Mouse (Mus musculus): ENCODE results near the gene Sephs2. TPM values are rescaled to one million over a fixed set of nuclear protein-coding genes. Genes with fewer than 3 reads are reported as not detected.
"Not testable (repeated sequence)": the region's sequence is repeated elsewhere in the genome, so short reads cannot be mapped to it uniquely, and the experiment has no call there.

Gene Sephs2
- polyA plus RNA-seq, 1 experiment: 12.9 TPM

GRCm38 (mm10) chr7:127253341-127253740, 20.5 kb downstream of the Sephs2 start:
- Histone ChIP-seq H3K27ac (ENCODE audit: insufficient read depth, low read length) (peak overlapping the region; percentile 82), H3K4me3 (ENCODE audit: extremely low read depth, insufficient read depth, insufficient read length) (peak overlapping the region; percentile 86; the same call in 1 of the 2 replicates), H3K4me1 (ENCODE audit: control insufficient read depth, insufficient read depth, insufficient read length) (peaks cover 5% of the 10 kb centered on the region), H3K27me3 (ENCODE audit: control insufficient read depth, insufficient read depth, low read length) (no peaks in the 10 kb centered on the region), H3K36me3 (ENCODE audit: control insufficient read depth, insufficient read depth, low read length) (no peaks in the 10 kb centered on the region)
- no peak for DNase-seq (ENCODE audit: low read depth in 1 of 2, low spot score in 2 of 2)
- TF ChIP-seq CTCF (IDR thresholded peaks at IDR 0.05; ENCODE audit: extremely low read depth, insufficient read depth, insufficient read length, insufficient replicate concordance) (no peak), POLR2A (IDR thresholded peaks at IDR 0.05; ENCODE audit: low read depth, low read length) (no peak)
- 78% methylated on average over 6 of the region's 6 CpGs for WGBS

DNA sequence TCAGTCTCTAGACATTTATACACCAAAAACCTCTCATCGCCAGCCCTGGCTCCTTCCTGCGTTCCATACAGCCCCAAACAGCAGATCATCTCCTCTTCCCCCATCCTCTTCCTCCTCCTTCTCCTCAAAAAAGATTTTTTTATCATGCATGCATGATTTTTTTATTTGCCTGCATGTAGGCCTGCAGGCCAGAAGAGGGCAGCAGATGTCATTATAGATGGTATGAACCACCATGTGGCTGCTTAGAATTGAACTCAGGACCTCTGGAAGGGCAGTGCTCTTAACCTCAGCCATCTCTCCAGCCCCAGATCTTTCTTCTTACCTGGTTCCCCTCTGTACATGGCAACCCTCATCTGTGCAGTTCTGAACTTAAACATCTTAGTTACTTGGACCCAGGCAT, 21.4 kb downstream of the Sephs2 start:
- peak in 1 of 2 experiments; percentile 31 for DNase-seq (ENCODE audit: low read depth in 1 of 2, low spot score in 2 of 2)
- H3K27ac ChIP-seq (ENCODE audit: insufficient read depth, low read length): no peak overlapping the region

GRCm38 (mm10) chr7:127250511-127250910, 23.3 kb downstream of the Sephs2 start:
- not testable (repeated sequence) for H3K4me3 ChIP-seq (ENCODE audit: extremely low read depth, insufficient read depth, insufficient read length); H3K27ac ChIP-seq (ENCODE audit: insufficient read depth, low read length); DNase-seq (ENCODE audit: low read depth in 1 of 2, low spot score in 2 of 2); H3K27me3 ChIP-seq (ENCODE audit: control insufficient read depth, insufficient read depth, low read length); H3K4me1 ChIP-seq (ENCODE audit: control insufficient read depth, insufficient read depth, insufficient read length); H3K36me3 ChIP-seq (ENCODE audit: control insufficient read depth, insufficient read depth, low read length)
- 87% methylated on average over 8 of the region's 8 CpGs for WGBS

More for the DNA sequence above, 21.4 kb downstream of the Sephs2 start:
- peaks cover 5% of the 10 kb centered on the region for H3K4me1 ChIP-seq (ENCODE audit: control insufficient read depth, insufficient read depth, insufficient read length)
- 54% methylated on average over 2 of the region's 2 CpGs for WGBS
- no peak overlapping the region for H3K4me3 ChIP-seq (ENCODE audit: extremely low read depth, insufficient read depth, insufficient read length)
- H3K36me3 ChIP-seq (ENCODE audit: control insufficient read depth, insufficient read depth, low read length): no peaks in the 10 kb centered on the region
- no peaks in the 10 kb centered on the region for H3K27me3 ChIP-seq (ENCODE audit: control insufficient read depth, insufficient read depth, low read length)
- TF ChIP-seq CTCF (IDR thresholded peaks at IDR 0.05; ENCODE audit: extremely low read depth, insufficient read depth, insufficient read length, insufficient replicate concordance) (peak; percentile 25; the same call in 1 of the 2 replicates), POLR2A (IDR thresholded peaks at IDR 0.05; ENCODE audit: low read depth, low read length) (no peak)

DNA sequence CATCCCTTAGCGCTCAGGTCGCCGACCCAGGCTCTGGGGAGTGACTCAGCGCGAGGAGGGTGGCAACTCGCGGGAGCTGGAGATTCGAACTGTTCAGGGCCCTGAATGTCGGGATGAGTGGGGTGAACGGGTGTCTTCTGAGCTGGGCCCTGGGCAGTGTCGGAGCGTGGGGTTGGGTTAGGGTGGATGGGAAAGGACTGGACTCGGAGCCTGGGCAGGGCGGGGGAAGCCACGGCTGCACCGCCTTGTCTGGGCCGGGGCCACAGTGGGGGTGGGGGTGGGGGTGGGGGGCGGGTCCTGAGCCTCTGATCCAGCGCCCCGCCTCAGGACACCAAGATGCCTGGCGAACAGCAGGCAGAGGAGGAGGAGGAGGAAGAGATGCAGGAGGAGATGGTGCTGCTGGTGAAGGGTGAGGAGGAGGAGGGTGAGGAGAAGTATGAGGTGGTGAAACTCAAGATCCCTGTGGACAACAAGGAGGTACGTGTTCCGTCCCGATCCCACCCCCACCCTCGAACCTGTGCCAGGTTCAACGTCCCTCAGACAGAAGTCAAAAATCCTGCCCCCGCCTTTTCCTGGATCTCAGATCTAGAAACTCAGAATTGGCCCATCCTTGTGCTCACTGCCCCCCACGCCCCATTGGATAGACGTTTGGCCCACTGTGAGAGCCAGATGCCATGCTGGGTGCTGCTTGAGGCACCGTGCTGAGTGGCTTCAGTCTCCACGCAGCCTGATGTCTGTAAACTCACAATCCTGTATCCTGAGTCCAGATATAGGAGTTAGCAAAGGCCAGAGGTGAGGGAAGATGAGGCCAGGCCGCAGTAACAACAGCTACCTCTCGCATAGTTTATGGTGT, 29.0 kb downstream of the Sephs2 start:
- 15% methylated on average over 30 of the region's 33 CpGs for WGBS
- H3K4me3 ChIP-seq (ENCODE audit: extremely low read depth, insufficient read depth, insufficient read length): peak overlapping the region; percentile 94
- peaks cover 9% of the 10 kb centered on the region; the same call in 1 of the 2 replicates for H3K4me1 ChIP-seq (ENCODE audit: control insufficient read depth, insufficient read depth, insufficient read length)
- no peak for DNase-seq (ENCODE audit: low read depth in 1 of 2, low spot score in 2 of 2)
- H3K27ac ChIP-seq (ENCODE audit: insufficient read depth, low read length): peak overlapping the region; percentile 78
- no peak for TF ChIP-seq POLR2A (IDR thresholded peaks at IDR 0.05; ENCODE audit: low read depth, low read length)
- TF ChIP-seq CTCF (IDR thresholded peaks at IDR 0.05; ENCODE audit: extremely low read depth, insufficient read depth, insufficient read length, insufficient replicate concordance): no peak
- no peaks in the 10 kb centered on the region for H3K36me3 ChIP-seq (ENCODE audit: control insufficient read depth, insufficient read depth, low read length)
- no peaks in the 10 kb centered on the region for H3K27me3 ChIP-seq (ENCODE audit: control insufficient read depth, insufficient read depth, low read length)

DNA sequence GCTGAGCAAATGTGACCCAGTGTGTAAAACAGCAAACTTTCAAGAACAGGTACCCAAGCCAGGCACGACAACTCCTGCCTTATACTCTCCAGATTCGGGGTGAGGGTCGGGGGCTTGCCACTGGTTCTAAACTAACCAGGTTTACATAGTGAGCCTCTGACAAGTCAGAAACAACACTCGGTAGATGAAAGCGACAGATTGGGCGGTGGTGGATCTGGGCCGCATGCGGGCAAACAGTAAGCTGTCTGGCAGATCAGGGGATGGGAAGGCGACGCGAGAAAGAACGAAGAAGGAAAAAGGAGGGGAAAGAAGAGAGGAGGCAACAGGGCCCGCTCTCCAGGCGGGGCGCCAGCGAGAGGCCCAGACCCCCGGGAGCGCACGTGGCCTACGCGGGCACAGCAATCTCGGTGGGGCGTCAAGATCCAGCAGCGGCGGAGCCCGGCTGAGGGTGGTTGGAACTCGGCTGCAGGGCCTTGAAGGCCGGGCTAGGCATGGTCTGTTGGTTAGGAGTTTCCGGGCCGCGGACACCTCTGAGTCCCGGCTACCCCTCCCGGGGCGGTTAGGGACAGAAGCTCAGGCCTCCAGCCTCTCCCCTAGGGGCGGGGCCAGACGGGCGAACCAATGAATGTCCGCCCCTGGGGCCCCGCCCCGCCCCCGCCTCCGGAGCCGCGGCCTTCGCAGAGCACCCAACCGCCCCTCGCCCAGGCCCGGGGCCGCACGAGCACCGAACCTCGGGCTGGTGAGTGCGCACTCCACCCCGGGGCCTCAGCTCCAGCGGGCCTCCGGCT, 29.8 kb downstream of the Sephs2 start, which contains the start of gene Zfp771:
Gene Zfp771, plus strand, starts transcription at position 405 of the 788 bp plus-strand sequence.
- H3K27me3 ChIP-seq (ENCODE audit: control insufficient read depth, insufficient read depth, low read length): no peaks in the 10 kb centered on the region
- WGBS: 1% methylated on average over 56 of the region's 56 CpGs
- H3K4me1 ChIP-seq (ENCODE audit: control insufficient read depth, insufficient read depth, insufficient read length): peaks cover 9% of the 10 kb centered on the region; the same call in 1 of the 2 replicates
- no peaks in the 10 kb centered on the region for H3K36me3 ChIP-seq (ENCODE audit: control insufficient read depth, insufficient read depth, low read length)
- H3K27ac ChIP-seq (ENCODE audit: insufficient read depth, low read length): peak within 1 kb of the TSS; percentile 86
- TF ChIP-seq POLR2A (IDR thresholded peaks at IDR 0.05; ENCODE audit: low read depth, low read length) (peak; percentile 39), CTCF (IDR thresholded peaks at IDR 0.05; ENCODE audit: extremely low read depth, insufficient read depth, insufficient read length, insufficient replicate concordance) (no peak)
- peak; percentile 76 to 95 for DNase-seq (ENCODE audit: low read depth in 1 of 2, low spot score in 2 of 2)
- peak within 1 kb of the TSS; percentile 94 for H3K4me3 ChIP-seq (ENCODE audit: extremely low read depth, insufficient read depth, insufficient read length)

DNA sequence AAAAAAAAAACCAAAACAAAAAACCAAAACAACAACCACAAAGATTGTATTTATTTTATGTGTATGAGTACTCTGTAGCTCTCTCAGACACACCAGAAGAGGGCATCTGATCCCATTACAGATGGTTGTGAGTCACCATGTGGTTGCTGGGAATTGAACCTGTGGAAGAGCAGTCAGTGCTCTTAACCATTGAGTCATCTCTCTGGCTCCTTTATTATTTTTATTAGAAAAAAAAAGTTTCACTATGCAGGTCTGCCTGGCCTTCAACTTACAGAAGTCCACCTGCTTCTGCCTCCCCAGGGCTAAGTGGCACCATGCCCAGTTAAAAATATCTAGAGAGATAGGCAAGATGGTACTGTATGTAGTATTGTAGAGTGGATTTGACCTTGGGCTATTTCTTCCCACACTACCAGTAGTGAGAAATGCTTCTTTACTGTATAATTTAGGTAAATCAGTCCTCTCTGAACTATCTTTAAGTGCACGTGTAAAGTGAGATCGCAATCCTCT, 30.4 kb downstream of the Sephs2 start:
- Histone ChIP-seq H3K4me1 (ENCODE audit: control insufficient read depth, insufficient read depth, insufficient read length) (peaks cover 9% of the 10 kb centered on the region; the same call in 1 of the 2 replicates), H3K4me3 (ENCODE audit: extremely low read depth, insufficient read depth, insufficient read length) (no peak overlapping the region), H3K27ac (ENCODE audit: insufficient read depth, low read length) (peak overlapping the region; percentile 86; the same call in 1 of the 2 replicates), H3K27me3 (ENCODE audit: control insufficient read depth, insufficient read depth, low read length) (no peaks in the 10 kb centered on the region), H3K36me3 (ENCODE audit: control insufficient read depth, insufficient read depth, low read length) (no peaks in the 10 kb centered on the region)
- TF ChIP-seq POLR2A (IDR thresholded peaks at IDR 0.05; ENCODE audit: low read depth, low read length) (no peak), CTCF (IDR thresholded peaks at IDR 0.05; ENCODE audit: extremely low read depth, insufficient read depth, insufficient read length, insufficient replicate concordance) (no peak)
- whole genome bisulfite sequencing: 44% methylated on average over 2 of the region's 2 CpGs
- no peak for DNase-seq (ENCODE audit: low read depth in 1 of 2, low spot score in 2 of 2)
